Comparison of ENCODE assay signal across 22 mouse cellular contexts in the genomic region with DNA sequence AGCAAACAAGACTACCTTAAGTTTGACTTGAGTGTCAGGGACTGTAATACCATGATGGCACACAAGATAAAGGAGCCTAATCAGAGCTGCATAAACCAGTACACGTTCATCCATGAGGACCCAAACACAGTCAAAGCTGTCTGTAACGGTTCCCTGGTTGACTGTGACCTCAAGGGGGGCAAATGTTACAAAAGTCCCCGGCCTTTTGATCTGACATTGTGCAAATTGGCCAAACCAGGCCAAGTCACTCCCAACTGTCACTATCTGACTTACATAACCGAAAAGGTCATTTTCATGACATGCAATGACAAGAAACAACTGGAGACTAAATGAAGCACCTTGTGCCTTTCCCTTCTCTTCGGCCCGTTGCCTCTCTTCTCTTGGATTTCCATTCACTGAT. TPM values are rescaled to one million over a fixed set of nuclear protein-coding genes. Genes with fewer than 3 reads are reported as not detected.
DNase-seq lines count a peak whose midpoint lies in the region; ATAC-seq lines count a peak whose summit lies in the region.
"Had no signal": no experiment of that assay in that cellular context is flagged by ENCODE, and none has a peak within 500 bp of the region (broad histone marks: within the 10 kb centered on the region; RNA-seq: fewer than 3 reads in every experiment).

No protein-coding gene starts in this region.

- ATAC-seq in heart, embryonic 16.5 days (replicated peaks; ENCODE audit: extremely low read depth, insufficient read depth, low FRiP score), result no peak
- no peak for ATAC-seq in embryonic facial prominence, embryonic 14.5 days (ENCODE audit: low read depth)
- ATAC-seq: activated CD4-positive, CD25-positive, alpha-beta regulatory T cell, adult 4 months; forebrain, embryonic 15.5 days had no signal

- peak overlapping the region; percentile 96 for H3K27ac ChIP-seq in heart, embryonic 16.5 days (ENCODE audit: low read length)
- peak overlapping the region; percentile 94; the same call in 1 of the 2 replicates for H3K27ac ChIP-seq in embryonic facial prominence, embryonic 14.5 days (replicated peaks; ENCODE audit: low read depth, low read length)
- H3K27ac ChIP-seq: forebrain, embryonic 15.5 days; midbrain, embryonic 12.5 days had no signal

- peak; percentile 51 for DNase-seq in adrenal gland, postnatal 14 days
- DNase-seq in adrenal gland, adult 18-20 months (ENCODE audit: low spot score in 2 of 2), result no peak
- DNase-seq in heart, postnatal 4 days, result no peak
- DNase-seq in embryonic facial prominence, embryonic 14.5 days (ENCODE audit: low spot score), result no peak
- DNase-seq in lung, postnatal 25 days (ENCODE audit: low spot score), result peak; percentile 42
- DNase-seq in thymus, postnatal 0 days (ENCODE audit: low spot score), result no peak
- DNase-seq in Muller cell, postnatal 12 days (ENCODE audit: inconsistent ontology term), result no peak
- DNase-seq: cerebellum, adult 18-20 months; thymus, postnatal 36 days had no signal

- WGBS in heart, embryonic 16.5 days, result 88% methylated on average over 6 of the region's 6 CpGs
- 91% methylated on average over 6 of the region's 6 CpGs for WGBS in embryonic facial prominence, embryonic 14.5 days

- H3K9me3 ChIP-seq in heart, embryonic 16.5 days (replicated peaks; ENCODE audit: control insufficient read depth, low read length), result 0 out of 2 replicates have a peak, but pooled peaks cover 4% of the 10 kb centered on the region
- no peaks in the 10 kb centered on the region for H3K9me3 ChIP-seq in embryonic facial prominence, embryonic 14.5 days (ENCODE audit: control insufficient read depth, low read length)
- H3K9me3 ChIP-seq: forebrain, embryonic 15.5 days; midbrain, embryonic 12.5 days had no signal

- H3K4me3 ChIP-seq in heart, embryonic 16.5 days (ENCODE audit: low read length), result no peak overlapping the region
- H3K4me3 ChIP-seq in embryonic facial prominence, embryonic 14.5 days (ENCODE audit: low read depth, low read length), result no peak overlapping the region
- H3K4me3 ChIP-seq: forebrain, embryonic 15.5 days; midbrain, embryonic 12.5 days had no signal

- no peaks in the 10 kb centered on the region for H3K36me3 ChIP-seq in heart, embryonic 16.5 days (ENCODE audit: control insufficient read depth, insufficient read depth)
- H3K36me3 ChIP-seq in embryonic facial prominence, embryonic 14.5 days (ENCODE audit: control insufficient read depth, insufficient read depth, low read length), result no peaks in the 10 kb centered on the region
- H3K36me3 ChIP-seq: forebrain, embryonic 15.5 days; midbrain, embryonic 12.5 days had no signal

- H3K4me1 ChIP-seq in heart, embryonic 16.5 days (ENCODE audit: control insufficient read depth, insufficient read depth, low read length), result peaks cover 22% of the 10 kb centered on the region
- H3K4me1 ChIP-seq in embryonic facial prominence, embryonic 14.5 days (ENCODE audit: control insufficient read depth, insufficient read depth, low read length), result peaks cover 8% of the 10 kb centered on the region; the same call in 1 of the 2 replicates
- H3K4me1 ChIP-seq: forebrain, embryonic 15.5 days; midbrain, embryonic 12.5 days had no signal

- H3K9ac ChIP-seq in heart, embryonic 16.5 days (ENCODE audit: low read length), result no peak overlapping the region
- no peak overlapping the region for H3K9ac ChIP-seq in embryonic facial prominence, embryonic 14.5 days (ENCODE audit: low read depth, low read length)
- H3K9ac ChIP-seq: forebrain, embryonic 15.5 days; midbrain, embryonic 12.5 days had no signal

- no peak overlapping the region for H3K4me2 ChIP-seq in heart, embryonic 16.5 days (ENCODE audit: low read depth, low read length)
- H3K4me2 ChIP-seq in embryonic facial prominence, embryonic 14.5 days (ENCODE audit: low read depth, low read length), result no peak overlapping the region
- H3K4me2 ChIP-seq: forebrain, embryonic 15.5 days; midbrain, embryonic 12.5 days had no signal

- no peaks in the 10 kb centered on the region for H3K27me3 ChIP-seq in heart, embryonic 16.5 days (ENCODE audit: control insufficient read depth, insufficient read depth, low read length)
- no peaks in the 10 kb centered on the region for H3K27me3 ChIP-seq in embryonic facial prominence, embryonic 14.5 days (replicated peaks; ENCODE audit: control insufficient read depth, insufficient read depth, low read length)
- H3K27me3 ChIP-seq: forebrain, embryonic 15.5 days; midbrain, embryonic 12.5 days had no signal

RNA-seq across cellular contexts. Expression of gene Rnase10, which starts 2.0 kb away (rescaled TPM):
- 0.33 TPM in 1 of 2 replicates, not detected in the other for total RNA-seq in adrenal gland, postnatal 14 days (2021)
- not detected for total RNA-seq in adrenal gland, adult 18-20 months (2021)
- 0.21 and 0.37 TPM in 2 replicates for polyA plus RNA-seq in heart, embryonic 16.5 days (2015; fragmentation: Nextera tagmentation; extraction: Ambion mirVana)
- total RNA-seq in heart, postnatal 4 days (2021), result under 1 TPM in 1 of 2 experiments, not detected in 1; 0.17 TPM
- 0.29 and 0.48 TPM in 2 replicates for polyA plus RNA-seq in embryonic facial prominence, embryonic 14.5 days (2014; fragmentation: Nextera tagmentation; extraction: Ambion mirVana)
- 0.22 TPM in 1 of 2 replicates, not detected in the other for polyA plus RNA-seq in thymus, postnatal 0 days (2015; fragmentation: Nextera tagmentation; extraction: Ambion mirVana)
- total RNA-seq: common myeloid progenitor, adult 5-6 weeks; gastrocnemius, adult 18-20 months; hematopoietic stem cell, adult 5-6 weeks had no signal
- polyA plus RNA-seq: activated CD4-positive, CD25-positive, alpha-beta regulatory T cell, adult 4 months; brain, embryonic 14.5 days; forebrain, embryonic 15.5 days; midbrain, embryonic 12.5 days; small intestine, adult 2 months had no signal

RNA-seq across cellular contexts. Expression of gene Rnase9, which starts 32.1 kb away (rescaled TPM):
- total RNA-seq in adrenal gland, postnatal 14 days (2021), result not detected in 2 replicates
- total RNA-seq in adrenal gland, adult 18-20 months (2021), result not detected
- polyA plus RNA-seq in heart, embryonic 16.5 days (2015; fragmentation: Nextera tagmentation; extraction: Ambion mirVana), result not detected in 2 replicates
- total RNA-seq in heart, postnatal 4 days (2021), result not detected
- not detected in 2 replicates for polyA plus RNA-seq in embryonic facial prominence, embryonic 14.5 days (2014; fragmentation: Nextera tagmentation; extraction: Ambion mirVana)
- polyA plus RNA-seq in thymus, postnatal 0 days (2015; fragmentation: Nextera tagmentation; extraction: Ambion mirVana), result not detected in 2 replicates
- total RNA-seq: common myeloid progenitor, adult 5-6 weeks; gastrocnemius, adult 18-20 months; hematopoietic stem cell, adult 5-6 weeks; layer of hippocampus, adult 8-10 months; left cerebral cortex, adult 8-10 months had no signal
- polyA plus RNA-seq: activated CD4-positive, CD25-positive, alpha-beta regulatory T cell, adult 4 months; brain, embryonic 14.5 days; forebrain, embryonic 15.5 days; kidney, postnatal 0 days; limb, embryonic 14.5 days; midbrain, embryonic 12.5 days; small intestine, adult 2 months had no signal

RNA-seq across cellular contexts. Expression of gene Rnase11, which starts 40.4 kb away (rescaled TPM):
- total RNA-seq in adrenal gland, postnatal 14 days (2021), result not detected in 2 replicates
- total RNA-seq in adrenal gland, adult 18-20 months (2021), result not detected
- polyA plus RNA-seq in heart, embryonic 16.5 days (2015; fragmentation: Nextera tagmentation; extraction: Ambion mirVana), result not detected in 2 replicates
- total RNA-seq in heart, postnatal 4 days (2021), result not detected
- polyA plus RNA-seq in embryonic facial prominence, embryonic 14.5 days (2014; fragmentation: Nextera tagmentation; extraction: Ambion mirVana), result not detected in 2 replicates
- not detected in 2 replicates for polyA plus RNA-seq in thymus, postnatal 0 days (2015; fragmentation: Nextera tagmentation; extraction: Ambion mirVana)
- total RNA-seq: common myeloid progenitor, adult 5-6 weeks; gastrocnemius, adult 18-20 months; hematopoietic stem cell, adult 5-6 weeks; layer of hippocampus, adult 8-10 months; left cerebral cortex, adult 8-10 months had no signal
- polyA plus RNA-seq: activated CD4-positive, CD25-positive, alpha-beta regulatory T cell, adult 4 months; brain, embryonic 14.5 days; forebrain, embryonic 15.5 days; kidney, postnatal 0 days; limb, embryonic 14.5 days; midbrain, embryonic 12.5 days; small intestine, adult 2 months had no signal

RNA-seq across cellular contexts. Expression of gene Rnase12, which starts 47.9 kb away (rescaled TPM):
- not detected in 2 replicates for total RNA-seq in adrenal gland, postnatal 14 days (2021)
- not detected for total RNA-seq in adrenal gland, adult 18-20 months (2021)
- polyA plus RNA-seq in heart, embryonic 16.5 days (2015; fragmentation: Nextera tagmentation; extraction: Ambion mirVana), result 0.71 TPM in 1 of 2 replicates, not detected in the other
- total RNA-seq in heart, postnatal 4 days (2021), result not detected
- 0.49 TPM in 1 of 2 replicates, not detected in the other for polyA plus RNA-seq in embryonic facial prominence, embryonic 14.5 days (2014; fragmentation: Nextera tagmentation; extraction: Ambion mirVana)
- polyA plus RNA-seq in thymus, postnatal 0 days (2015; fragmentation: Nextera tagmentation; extraction: Ambion mirVana), result 0.33 and 0.36 TPM in 2 replicates
- total RNA-seq: common myeloid progenitor, adult 5-6 weeks; gastrocnemius, adult 18-20 months; hematopoietic stem cell, adult 5-6 weeks; layer of hippocampus, adult 8-10 months; left cerebral cortex, adult 8-10 months had no signal
- polyA plus RNA-seq: activated CD4-positive, CD25-positive, alpha-beta regulatory T cell, adult 4 months; brain, embryonic 14.5 days; forebrain, embryonic 15.5 days; midbrain, embryonic 12.5 days; small intestine, adult 2 months had no signal

RNA-seq across cellular contexts. Expression of gene Pnp2, which starts 53.8 kb away (rescaled TPM):
- total RNA-seq in adrenal gland, postnatal 14 days (2021), result 2.6 and 3.1 TPM in 2 replicates
- total RNA-seq in adrenal gland, adult 18-20 months (2021), result 1 to 10 TPM; 1.7 to 2.7 TPM
- 0.31 and 0.43 TPM in 2 replicates for polyA plus RNA-seq in heart, embryonic 16.5 days (2015; fragmentation: Nextera tagmentation; extraction: Ambion mirVana)
- 1 to 10 TPM in 1 of 2 experiments, under 1 TPM in 1; 0.81 to 1.2 TPM for total RNA-seq in heart, postnatal 4 days (2021)
- polyA plus RNA-seq in embryonic facial prominence, embryonic 14.5 days (2014; fragmentation: Nextera tagmentation; extraction: Ambion mirVana), result 0.45 and 0.73 TPM in 2 replicates
- polyA plus RNA-seq in thymus, postnatal 0 days (2015; fragmentation: Nextera tagmentation; extraction: Ambion mirVana), result 0.69 and 1.1 TPM in 2 replicates

Comparison
In these comparisons a context has a peak if more than half of its experiments do, and no peak if none do; other contexts are left out.
1. DNase-seq: peak in adrenal gland, postnatal 14 days (single experiment) and lung, postnatal 25 days (single experiment); none in adrenal gland, adult 18-20 months (0 of 2), heart, postnatal 4 days (single experiment), embryonic facial prominence, embryonic 14.5 days (single experiment), thymus, postnatal 0 days (single experiment) and Muller cell, postnatal 12 days (single experiment).